Mouse (Mus musculus): ENCODE measurements around the gene Lrrc61.

- TF ChIP-seq CTCF (IDR thresholded peaks at IDR 0.05; ENCODE audit: control insufficient read depth, insufficient read depth, low read length) (no peak), POLR2A (IDR thresholded peaks at IDR 0.05; ENCODE audit: borderline replicate concordance, control insufficient read depth, low read depth, low read length) (no peak)
Measured at GRCm38 (mm10) chr6:48569065-48569807, 14.6 kb downstream of the Lrrc61 start.

Measured in bone marrow, adult 2 months (tissue).